Mouse (Mus musculus) MEL (cell line): ENCODE results near the gene Steap3.

ENCODE experiments used
- NRF1 ChIP-seq: IDR thresholded peaks from 2 replicates; pipeline ENCODE4 v1.6.1; 2014; ENCODE audit warnings: low read depth, mild to moderate bottlenecking, inconsistent platforms, low read length, improper control_type of control experiment, moderate library complexity; ENCODE audit not compliant: poor library complexity, insufficient read depth, severe bottlenecking
- POLR2A ChIP-seq, 2 experiments: IDR thresholded peaks; 2 replicates each; pipeline ENCODE4 v1.6.1; 2011 to 2012; ENCODE audit warnings: low read length in 2 of 2, mild to moderate bottlenecking in 2 of 2, control low read depth in 1 of 2, improper control_type of control experiment in 1 of 2, low read depth in 1 of 2, moderate library complexity in 1 of 2; ENCODE audit not compliant: control insufficient read depth in 1 of 2, insufficient read depth in 1 of 2, poor library complexity in 1 of 2
- SMC3 ChIP-seq: IDR thresholded peaks from 2 replicates; pipeline ENCODE4 v1.6.1; 2011; ENCODE audit warnings: low read depth, low read length, improper control_type of control experiment
- TAL1 ChIP-seq: IDR thresholded peaks from 2 replicates; pipeline ENCODE4 v1.6.1; 2012; ENCODE audit warnings: mild to moderate bottlenecking, inconsistent platforms, low read length, moderate library complexity, mixed read lengths

GRCm38 (mm10) chr1:120186204-120186603, 86.3 kb downstream of the Steap3 start:
- TF ChIP-seq SMC3, result no peak
- no peak for TF ChIP-seq TAL1
- no peak for TF ChIP-seq POLR2A (IDR thresholded peaks at IDR 0.05; ENCODE audit: control insufficient read depth in 1 of 2, insufficient read depth in 1 of 2, low read depth in 1 of 2, low read length in 2 of 2, poor library complexity in 1 of 2)
- TF ChIP-seq NRF1, result no peak
